Mouse (Mus musculus): Measurements from ENCODE around the gene Olfr1502.
"Not testable (repeated sequence)": the region's sequence is repeated elsewhere in the genome, so short reads cannot be mapped to it uniquely, and the experiment has no call there.

GRCm38 (mm10) chr19:13850592-13850991, 11.0 kb upstream of the Olfr1502 start, which contains the start of gene Olfr1501:
- TF ChIP-seq POLR2A (IDR thresholded peaks at IDR 0.05; ENCODE audit: borderline replicate concordance, extremely low read depth, low read depth, low read length); CTCF (IDR thresholded peaks at IDR 0.05; ENCODE audit: insufficient read depth, low read length): not testable (repeated sequence)
